Mouse (Mus musculus) left cerebral cortex, postnatal 36 days (tissue): ENCODE measurements around the gene Cars. TPM values are rescaled to one million over a fixed set of nuclear protein-coding genes. Genes with fewer than 3 reads are reported as not detected.
A peak's percentile ranks its signal among the peaks of the same experiment; 100 is the strongest.
"Not testable (repeated sequence)": the region's sequence is repeated elsewhere in the genome, so short reads cannot be mapped to it uniquely, and the experiment has no call there.

Experiments
- DNase-seq, 2 experiments: peaks; one replicate each; pipeline ENCODE4 v3.0.0; 2021 to 2022; ENCODE audit warnings: low spot score in 2 of 2, mixed read lengths in 1 of 2
- intact Hi-C: fragments of 180-260 bp; cut with DNase I; formaldehyde crosslinking; loops from one replicate; pipeline ENCODE4 v1.15.1; 2025
- total RNA-seq, 2 experiments: library from RNA; stranded (reverse); gene quantifications; 2 replicates each; pipeline ENCODE4 v1.2.3; 2021

Cars gene
- total RNA-seq, 2 experiments from 2014 or later: 47.6 to 65.2 TPM

DNA sequence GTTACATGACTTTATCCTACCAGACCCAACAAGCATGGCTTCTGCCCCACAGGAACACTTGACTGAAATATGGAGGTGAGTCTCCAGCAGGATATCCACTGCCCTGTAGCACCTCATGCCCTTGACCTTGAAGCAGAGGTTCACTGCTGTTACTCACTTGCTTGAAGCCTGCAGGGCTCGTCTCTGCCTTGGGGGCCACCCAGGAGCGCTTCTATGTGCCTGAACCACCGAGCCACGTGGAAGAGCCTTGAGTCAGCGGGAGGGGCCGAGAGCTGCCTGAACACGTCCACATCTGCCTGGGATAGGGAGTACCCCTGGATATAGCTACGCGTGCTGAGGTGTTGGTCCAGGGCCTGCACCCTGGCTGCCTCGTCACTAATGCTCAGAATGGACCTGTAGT lies 7.6 kb downstream of the Cars start:
- no peak for DNase-seq
- intact Hi-C loops: loop anchor here (5.0 kb wide), 1 partner anchor 170 kb away; no protein-coding TSS in a partner anchor

DNA sequence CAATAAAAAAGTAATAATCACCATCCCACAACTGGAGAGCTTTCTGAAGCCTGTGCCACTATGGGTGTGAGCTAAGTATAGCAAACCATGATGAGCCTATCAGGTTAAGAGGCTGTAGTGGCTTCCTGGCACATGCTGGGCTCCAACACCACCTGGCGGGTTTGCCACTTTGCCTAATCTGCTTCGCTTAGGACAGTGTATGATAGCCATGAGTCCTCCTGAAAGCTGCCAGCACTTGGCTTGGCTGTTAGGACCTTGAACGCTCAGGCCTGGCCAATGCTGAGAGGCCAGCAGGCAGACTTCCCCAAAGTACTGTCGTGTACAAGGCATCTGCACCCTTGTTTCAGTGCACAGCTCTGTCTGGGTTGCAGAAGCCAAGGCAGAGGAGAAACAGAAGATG lies 11.9 kb downstream of the Cars start:
- DNase-seq: no peak

DNA sequence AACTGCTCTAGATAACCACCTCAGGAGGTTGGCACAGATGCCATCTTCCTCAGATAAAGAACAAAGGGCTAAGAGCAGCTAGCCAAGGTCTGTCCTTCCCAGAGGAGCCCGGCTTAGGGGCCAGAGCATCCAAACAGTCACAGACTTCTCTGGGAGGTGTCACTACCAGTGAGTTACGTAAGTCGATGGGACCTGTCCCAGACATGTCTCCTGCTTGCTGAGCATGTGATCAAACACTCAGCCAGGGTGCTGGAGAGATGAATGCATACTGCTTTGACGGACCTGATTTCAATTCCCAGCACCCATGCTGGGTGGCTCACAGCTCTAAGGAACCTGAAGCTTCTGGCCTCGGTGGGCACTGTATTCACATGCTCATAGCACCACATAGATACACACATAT lies 12.3 kb downstream of the Cars start:
- intact Hi-C loops: no loop called here
- no peak for DNase-seq

More for the DNA sequence above, 11.9 kb downstream of the Cars start:
- intact Hi-C loops: no loop called here

DNA sequence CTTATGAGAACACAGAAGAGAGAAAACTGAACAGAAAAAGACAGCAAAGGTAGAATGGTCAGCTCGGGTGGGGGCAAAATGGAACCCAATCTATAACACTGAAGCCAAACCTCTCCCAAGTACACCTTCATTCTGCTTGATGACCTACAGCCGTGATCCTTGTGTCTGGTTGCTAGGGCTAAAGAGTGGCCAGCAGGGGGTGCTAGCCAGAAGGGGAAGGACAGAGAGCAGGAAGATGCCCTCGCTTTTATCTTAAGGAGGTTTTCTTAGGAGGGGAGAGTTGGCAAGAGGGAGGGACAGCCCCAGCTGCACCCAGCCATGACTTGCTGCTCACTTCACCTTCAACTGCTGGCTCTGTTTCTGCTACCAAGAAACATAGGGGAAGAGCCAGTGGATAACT lies 15.9 kb downstream of the Cars start:
- DNase-seq: peak; percentile 32 to 41
- intact Hi-C loops: loop anchor here (5.0 kb wide), 2 partner anchors 113 to 163 kb away; no protein-coding TSS in a partner anchor

DNA sequence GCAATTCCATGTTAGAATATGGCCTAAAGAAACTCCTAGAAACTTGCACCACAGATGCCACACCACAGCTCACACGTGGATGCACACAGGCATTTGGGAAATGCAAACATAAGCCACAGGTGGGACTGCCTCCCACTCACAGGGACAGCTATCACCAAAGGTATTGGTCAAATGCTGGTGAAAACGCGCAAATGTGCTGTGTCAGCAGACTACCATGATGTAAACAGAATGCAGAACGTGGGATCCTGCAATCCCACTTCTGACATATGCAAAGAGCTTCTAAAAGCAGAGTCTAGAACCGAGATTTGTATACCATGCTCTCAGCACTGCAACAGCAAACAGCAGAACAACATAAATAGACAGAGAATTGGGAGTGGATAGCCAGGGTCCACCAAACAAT lies 16.9 kb downstream of the Cars start:
- intact Hi-C loops: loop anchor here (5.0 kb wide), 2 partner anchors 114 to 164 kb away; no protein-coding TSS in a partner anchor

DNA sequence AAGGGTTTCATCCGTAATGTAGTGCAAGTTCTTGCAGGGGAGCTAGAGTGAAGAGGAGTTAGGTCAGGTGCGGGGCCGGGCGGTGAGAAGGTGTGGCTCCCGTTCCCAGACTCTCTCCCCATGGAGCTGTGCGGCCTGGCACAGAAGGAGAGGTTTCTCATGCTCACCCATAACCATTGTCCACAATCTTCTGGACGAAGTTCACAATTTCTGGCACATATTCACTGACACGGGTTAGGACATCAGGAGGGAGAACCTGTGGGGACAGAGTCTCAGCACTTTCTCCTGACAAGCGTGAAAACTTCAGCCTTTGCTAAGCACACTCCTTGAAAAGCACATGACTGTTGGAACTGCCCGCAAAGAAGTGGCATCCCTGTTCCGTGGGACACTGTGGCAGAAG lies 24.1 kb downstream of the Cars start:
- intact Hi-C loops: no loop called here
- DNase-seq: no peak

More for the DNA sequence above, 16.9 kb downstream of the Cars start:
- no peak for DNase-seq

DNA sequence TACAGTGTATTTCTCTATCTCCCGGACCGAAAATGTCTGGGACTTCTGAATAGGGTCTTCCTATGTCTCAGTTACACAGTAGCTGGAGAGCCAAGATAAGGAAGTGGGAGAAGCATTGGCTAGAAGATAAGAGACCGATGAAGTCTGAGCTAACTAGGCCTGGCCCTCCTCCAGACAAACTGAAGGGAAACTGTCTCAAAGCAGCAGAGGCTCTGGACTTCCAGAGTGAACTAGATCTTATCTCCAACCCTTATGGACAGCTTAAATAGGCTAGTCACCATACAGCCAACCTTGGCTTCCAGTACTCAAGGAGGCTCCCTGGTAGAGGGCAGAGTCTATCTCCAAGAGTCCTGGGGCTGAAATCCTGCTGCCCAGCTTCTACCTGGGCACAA lies 34.2 kb downstream of the Cars start:
- intact Hi-C loops: no loop called here
- no peak for DNase-seq

DNA sequence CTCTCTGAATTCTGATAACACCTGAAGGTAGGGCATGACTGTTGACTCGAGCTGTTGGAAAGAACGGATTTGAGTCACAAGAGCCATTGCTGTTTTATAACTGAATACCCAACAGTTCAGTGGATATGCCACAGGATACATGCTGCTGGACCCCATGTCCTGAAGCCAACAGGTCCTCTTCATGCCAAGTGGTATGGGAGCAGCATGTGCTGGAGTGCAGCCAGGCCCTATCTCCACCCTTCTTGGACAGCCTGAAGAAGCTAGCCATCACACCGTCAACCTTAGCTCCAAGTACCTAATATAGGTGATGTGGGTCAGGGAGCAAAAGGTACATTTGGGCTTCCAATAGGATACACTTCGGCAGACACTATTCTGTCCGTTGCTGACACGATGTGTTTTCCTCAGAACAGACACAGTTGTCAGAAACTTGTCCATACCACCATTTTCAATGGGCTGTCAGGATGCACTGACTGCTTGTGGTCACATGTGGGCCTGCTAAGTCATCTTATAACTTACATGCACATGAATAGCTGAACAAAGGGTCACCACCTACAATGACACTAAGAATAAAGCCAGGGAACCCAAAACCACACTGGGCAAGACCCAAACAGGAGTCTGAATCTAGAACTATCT lies 34.8 kb downstream of the Cars start:
- DNase-seq: no peak
- intact Hi-C loops: no loop called here

DNA sequence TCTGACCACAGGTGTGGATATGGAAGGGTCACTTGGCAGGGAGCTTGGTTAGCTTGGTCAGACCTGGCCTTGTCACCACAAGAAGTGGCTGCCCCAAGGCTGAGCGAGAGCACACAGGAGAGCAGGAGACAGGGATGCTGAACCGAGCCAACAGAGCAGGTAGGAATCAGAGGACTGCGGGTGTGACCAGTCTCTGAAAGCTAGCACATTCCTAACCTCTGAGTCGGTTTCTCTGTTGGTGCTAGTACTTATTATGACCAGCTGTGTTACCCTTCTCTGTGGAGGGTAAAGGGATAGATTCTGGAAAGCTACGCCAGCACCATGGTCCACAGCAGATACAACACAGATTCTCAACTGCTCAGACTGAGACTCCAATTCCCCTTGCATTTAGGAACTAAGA lies 36.1 kb downstream of the Cars start:
- DNase-seq: no peak
- intact Hi-C loops: no loop called here

DNA sequence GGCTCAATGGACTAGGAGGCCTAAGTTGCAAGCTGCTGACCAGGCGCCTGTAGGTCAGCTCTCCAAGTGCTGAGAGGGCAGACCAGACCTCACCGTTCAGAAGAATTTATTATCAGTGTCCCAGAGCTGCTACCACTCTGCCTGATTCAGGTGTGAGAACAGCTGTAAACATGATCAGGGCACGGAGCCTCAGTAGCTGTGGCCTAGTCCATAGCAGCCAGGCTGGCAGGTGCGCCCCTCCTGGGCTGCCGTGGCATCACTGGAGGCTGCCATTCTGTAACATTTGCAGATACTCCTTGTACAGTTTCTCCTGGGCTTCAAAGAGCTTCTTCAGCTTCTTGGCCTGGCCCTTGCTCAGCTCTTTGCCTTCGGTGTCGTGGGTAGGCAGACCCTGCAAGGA lies 42.3 kb downstream of the Cars start:
- DNase-seq: no peak
- intact Hi-C loops: no loop called here

DNA sequence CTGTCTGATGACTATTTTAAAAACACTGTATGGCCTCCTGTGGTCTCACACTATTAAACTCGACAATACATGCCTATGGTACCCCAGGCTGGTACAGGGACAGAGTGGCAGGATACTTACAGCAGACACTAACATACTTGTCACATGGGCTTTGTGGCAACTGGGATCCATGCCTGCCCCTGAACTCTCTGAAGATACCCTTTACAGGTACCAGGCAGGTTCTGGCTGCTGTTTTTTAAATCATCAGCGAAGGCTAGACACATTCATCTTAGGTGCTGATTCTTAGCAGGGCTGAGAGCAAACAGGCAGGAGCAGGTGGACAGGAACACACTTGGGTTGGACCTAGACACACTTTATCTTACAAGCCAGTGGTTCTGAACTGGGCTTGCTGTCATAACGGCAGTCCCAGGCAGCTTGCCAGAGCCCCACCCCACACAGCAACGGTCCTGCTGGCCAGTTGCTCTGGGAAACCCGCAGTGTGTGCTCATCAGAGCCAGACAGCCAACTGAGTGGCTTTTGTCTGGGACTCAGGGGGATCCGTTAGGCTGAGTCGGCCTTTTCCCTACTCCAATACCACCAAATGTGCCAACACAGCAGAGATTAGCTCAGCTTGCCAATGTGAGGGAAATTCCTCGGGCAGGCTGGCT lies 42.8 kb downstream of the Cars start:
- intact Hi-C loops: no loop called here
- DNase-seq: no peak

DNA sequence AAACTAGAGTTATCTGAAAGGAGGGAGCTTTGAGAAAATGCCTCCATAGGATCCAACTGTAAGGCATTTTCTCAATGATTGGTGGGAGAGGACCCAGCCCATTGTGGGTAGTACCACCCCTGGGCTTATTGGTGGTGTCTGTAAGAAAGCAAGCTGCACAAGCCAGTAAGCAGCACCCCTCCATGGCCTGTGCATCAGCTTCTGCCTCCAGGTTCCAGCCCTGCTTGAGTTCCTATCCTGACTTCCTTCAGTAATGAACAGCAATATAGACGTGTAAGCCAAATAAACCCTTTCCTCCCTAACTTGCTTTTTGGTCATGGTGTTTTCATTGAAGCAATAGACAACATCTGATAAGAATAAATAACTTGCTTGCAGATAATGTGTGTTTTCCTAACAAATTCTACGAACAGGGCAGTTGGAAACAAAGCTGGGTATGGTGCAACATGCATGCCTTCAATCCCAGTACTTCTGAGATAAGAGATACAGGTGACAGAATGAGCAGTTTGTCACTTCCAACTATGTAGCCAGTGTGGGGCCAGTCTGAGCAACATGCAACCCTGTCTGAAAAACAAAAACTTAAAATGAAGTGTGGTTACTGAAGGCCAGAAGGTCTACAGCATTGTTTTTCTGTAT lies 50.2 kb downstream of the Cars start:
- intact Hi-C loops: no loop called here
- no peak for DNase-seq

DNA sequence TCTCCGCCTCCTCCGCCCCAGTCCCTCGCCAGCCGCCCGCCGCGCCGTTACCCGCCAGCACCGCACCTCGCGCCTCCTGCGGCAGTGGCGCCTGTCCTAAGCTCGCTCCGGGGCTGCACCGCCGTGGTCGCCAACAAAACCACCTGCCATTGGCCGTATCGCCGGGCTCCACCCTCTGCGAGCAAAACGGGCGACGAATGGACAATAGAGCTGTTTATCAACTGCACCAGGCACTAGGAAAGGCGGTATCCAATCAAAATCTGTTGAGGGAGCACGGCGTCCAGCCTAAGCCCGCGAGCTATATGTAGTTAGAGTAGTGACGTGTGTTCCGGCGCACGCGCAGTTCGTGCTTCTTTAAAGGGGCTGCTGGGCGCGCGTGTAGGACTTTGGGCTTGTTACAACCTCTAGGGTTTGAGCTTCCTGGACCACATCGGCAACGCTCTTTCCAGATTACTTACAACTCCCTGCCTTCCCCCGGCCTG lies 50.9 kb downstream of the Cars start, which contains the start of gene Nap1l4:
Gene Nap1l4 (minus strand): TSS at position 131 of the 482 bp plus-strand sequence.
- intact Hi-C loops: no loop called here
- peak; percentile 100 for DNase-seq

DNA sequence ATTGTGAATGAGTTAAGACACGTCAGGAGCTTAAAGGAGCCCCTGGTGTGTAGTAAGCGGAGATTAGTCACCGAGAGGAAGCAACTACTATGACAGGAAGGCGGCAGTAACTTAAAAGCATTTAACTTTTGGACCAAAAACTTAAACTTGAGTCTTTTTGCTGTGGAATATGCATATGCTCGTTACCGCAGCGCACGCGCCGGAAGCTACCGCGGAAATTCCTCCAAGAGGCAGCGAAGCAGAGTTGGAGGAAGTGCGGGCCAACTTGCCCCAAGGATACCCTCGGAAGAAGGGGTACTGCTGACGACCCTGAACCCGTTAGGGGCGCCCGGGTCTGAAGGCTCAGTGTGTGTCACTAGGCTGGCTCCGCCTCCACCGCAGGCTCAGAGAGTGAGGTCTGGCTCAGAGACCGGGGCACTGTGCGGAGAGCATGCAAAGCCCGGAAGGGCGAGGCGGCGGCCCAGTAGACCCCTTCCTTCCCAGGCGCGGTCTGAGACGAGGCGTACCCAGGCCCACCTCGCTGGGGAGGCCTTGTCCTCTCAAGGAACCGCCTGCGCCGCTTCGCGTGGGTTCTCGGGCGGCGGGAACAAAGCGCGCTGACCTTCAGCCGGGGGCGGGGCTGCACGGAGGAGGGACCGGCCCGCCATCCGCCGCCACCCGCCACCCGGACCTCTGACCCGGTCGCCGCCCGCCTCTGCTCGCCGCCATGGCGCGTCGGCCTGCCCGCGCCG lies 51.5 kb downstream of the Cars start:
- no peak for DNase-seq
- intact Hi-C loops: no loop called here

DNA sequence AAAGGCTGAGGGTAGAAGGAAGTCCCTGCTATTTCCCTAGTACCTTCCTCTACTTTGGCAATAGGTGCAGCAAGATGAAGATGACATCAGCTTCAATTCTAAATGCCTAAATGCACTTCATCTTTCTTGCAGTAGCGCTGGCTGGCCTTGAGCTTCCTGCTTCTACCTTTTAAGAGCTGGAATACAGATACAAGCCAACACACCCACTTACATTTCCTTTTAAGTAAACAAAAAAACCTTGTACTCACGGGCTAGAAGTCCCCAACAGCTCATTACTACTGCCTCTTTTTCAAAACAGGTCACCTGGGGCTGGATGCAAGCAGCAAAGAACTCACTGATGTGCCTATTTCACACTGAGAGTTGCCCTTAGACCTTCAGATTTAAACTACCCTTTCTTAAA lies 53.3 kb downstream of the Cars start:
- DNase-seq: no peak
- intact Hi-C loops: no loop called here

DNA sequence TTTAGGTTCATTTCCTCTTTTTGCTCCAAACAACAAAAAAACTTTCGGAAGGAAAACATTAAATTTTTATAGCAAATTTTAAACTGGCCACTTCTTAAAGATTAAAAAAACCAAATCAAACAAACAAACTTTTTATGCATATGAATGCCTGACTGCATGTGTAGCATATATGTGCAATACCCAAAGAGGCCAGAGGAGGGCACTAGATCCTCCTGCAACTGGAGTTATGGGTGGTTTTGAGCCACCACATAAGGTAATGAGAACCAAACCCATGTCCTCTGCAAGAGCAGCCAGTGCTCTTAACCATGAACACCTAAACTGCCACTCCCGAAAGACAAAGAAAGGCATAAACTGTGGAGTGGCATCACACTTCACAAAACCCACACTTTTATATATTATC lies 55.5 kb downstream of the Cars start:
- intact Hi-C loops: no loop called here
- DNase-seq: no peak

DNA sequence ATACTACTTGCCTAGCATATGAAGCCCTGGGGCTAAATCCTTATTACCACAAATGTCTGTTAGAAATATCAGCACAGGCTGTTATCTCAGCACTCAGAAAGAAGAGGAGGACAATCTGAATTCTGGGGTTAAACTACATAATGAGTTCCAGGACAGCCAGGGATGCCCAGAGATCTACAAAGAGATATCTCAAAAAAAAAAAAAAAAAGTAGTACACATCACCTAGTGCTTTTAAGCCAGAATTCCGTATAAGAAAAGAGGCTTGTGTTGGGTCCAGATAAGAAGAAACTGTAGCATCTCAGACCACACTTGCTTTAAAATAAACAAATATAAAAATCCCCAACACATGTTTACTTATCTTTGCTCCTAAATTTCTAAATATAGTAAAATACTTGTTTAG lies 61.2 kb downstream of the Cars start:
- intact Hi-C loops: no loop called here
- DNase-seq: no peak

DNA sequence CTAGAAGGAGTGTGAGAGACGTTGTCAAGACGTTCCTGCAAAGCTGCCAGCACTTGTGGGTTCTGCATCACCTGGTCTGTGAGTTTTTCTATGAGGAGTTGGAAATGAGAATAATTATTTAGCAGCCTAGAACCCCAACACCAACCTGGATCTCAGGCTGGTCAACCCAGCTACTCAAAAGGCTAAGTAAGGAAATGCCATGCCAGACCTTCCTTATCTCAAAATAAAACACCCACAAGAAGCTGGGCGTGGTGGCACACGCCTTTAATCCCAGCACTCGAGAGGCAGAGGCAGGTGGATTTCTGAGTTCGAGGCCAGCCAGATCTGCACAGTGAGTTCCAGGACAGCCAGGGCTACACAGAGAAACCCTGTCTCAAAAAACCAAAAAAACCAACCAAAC lies 61.7 kb downstream of the Cars start:
- DNase-seq, intact Hi-C loops: not testable (repeated sequence)

DNA sequence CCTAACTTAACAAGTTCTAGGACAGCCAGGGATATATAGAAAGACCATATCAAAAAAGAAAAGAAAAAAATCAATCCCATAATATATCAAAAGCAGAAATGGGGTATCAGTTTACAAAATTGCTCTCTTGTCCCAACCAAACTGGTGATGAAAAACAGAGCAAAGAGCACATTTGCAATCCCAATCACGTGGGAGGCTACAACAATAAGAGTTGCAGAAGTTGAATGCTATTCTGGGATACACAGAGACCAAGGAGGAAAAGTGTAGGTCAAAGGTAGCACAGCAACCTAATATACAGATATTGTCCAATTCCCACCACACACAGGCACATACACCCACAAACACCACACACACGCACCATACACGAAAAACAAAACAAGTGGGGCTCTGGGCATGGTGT lies 63.6 kb downstream of the Cars start:
- intact Hi-C loops: no loop called here
- no peak for DNase-seq

DNA sequence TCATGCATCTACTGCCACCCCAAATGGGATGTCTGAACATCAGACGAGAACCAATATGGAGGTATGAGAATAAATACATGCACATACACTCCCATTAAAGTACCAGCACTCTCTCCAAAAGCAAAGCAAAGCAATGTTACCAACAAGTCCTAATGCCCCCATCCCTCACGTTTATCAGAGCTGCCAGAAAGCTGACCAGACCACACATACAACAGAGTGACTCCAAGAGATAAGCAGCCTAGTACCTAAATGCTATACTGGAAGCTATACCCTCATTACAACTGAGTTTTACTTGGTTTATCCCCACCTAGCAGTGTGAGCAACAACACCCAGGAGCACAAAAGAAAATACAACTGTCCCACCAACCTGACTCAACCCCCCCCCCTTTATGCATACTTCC lies 66.6 kb downstream of the Cars start:
- no peak for DNase-seq
- intact Hi-C loops: no loop called here
